In the genomic region with DNA sequence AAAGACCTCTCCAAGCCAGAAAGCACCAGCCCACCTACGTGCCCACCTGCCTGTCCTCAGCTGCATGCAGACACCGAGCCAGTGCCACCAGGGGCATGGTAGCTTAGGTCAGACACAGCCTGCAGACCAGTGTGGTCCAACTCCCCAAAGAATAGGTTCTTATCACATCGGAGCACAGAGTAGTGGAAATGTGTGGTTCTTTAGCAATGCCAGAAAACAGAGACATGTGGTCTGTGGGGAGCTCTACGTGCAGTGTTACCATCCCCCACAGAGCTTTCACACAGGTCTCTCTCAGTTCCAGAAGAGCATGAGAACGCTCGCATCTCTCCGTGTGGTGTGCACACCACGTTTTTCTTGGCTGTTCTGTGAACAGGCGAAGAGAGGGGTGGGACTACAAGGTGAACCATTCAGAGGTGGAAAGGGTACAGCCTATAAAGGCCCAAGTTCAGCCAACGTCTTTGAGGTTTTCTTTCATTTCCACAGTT, we compare ENCODE assay signal across 11 mouse cellular contexts. TPM values are rescaled to one million over a fixed set of nuclear protein-coding genes. Genes with fewer than 3 reads are reported as not detected.
DNase-seq lines count a peak whose midpoint lies in the region; ATAC-seq and TF ChIP-seq lines count a peak whose summit lies in the region.
"Had no signal": no experiment of that assay in that cellular context is flagged by ENCODE, and none has a peak within 500 bp of the region (broad histone marks: within the 10 kb centered on the region; RNA-seq: fewer than 3 reads in every experiment).

No protein-coding gene starts in this region.

- WGBS in liver, embryonic 14.5 days (ENCODE audit: insufficient replicate concordance): 12% methylated on average over 10 of the region's 10 CpGs

- H3K27me3 ChIP-seq in liver, embryonic 14.5 days (ENCODE audit: control insufficient read depth, insufficient read depth, low read length): no peaks in the 10 kb centered on the region
- H3K27me3 ChIP-seq: lung, embryonic 15.5 days had no signal

- H3K27ac ChIP-seq in liver, embryonic 14.5 days: no peak overlapping the region
- H3K27ac ChIP-seq: hindbrain, embryonic 14.5 days; lung, embryonic 15.5 days had no signal

- no peak overlapping the region for H3K4me3 ChIP-seq in liver, embryonic 14.5 days (ENCODE audit: insufficient read depth in 1 of 2, low read depth in 2 of 2, low read length in 2 of 2)
- H3K4me3 ChIP-seq: lung, embryonic 15.5 days had no signal

- H3K4me2 ChIP-seq in liver, embryonic 14.5 days (ENCODE audit: low read depth): peak overlapping the region; percentile 30
- H3K4me2 ChIP-seq: hindbrain, embryonic 14.5 days; lung, embryonic 15.5 days had no signal

- DNase-seq in layer of hippocampus, adult 9-11 months: peak; percentile 24
- no peak for DNase-seq in layer of hippocampus, adult 11-12 months (ENCODE audit: low spot score)
- peak in 1 of 3 experiments; percentile 41 for DNase-seq in liver, embryonic 14.5 days (ENCODE audit: low read depth in 3 of 3, low spot score in 3 of 3)
- DNase-seq in thymus, postnatal 10 days (ENCODE audit: low spot score in 2 of 2): peak; percentile 34 to 41
- DNase-seq in kidney, adult 18-20 months: no peak
- no peak for DNase-seq in kidney, adult 9 months
- DNase-seq: forebrain, postnatal 0 days; right cerebral cortex, postnatal 25 days had no signal

- H3K9me3 ChIP-seq in liver, embryonic 14.5 days (ENCODE audit: control insufficient read depth, low read length): no peaks in the 10 kb centered on the region
- H3K9me3 ChIP-seq: lung, embryonic 15.5 days had no signal

- peak; percentile 91 for ATAC-seq in common myeloid progenitor, adult 5-6 weeks (replicated peaks; ENCODE audit: low read depth, poor library complexity, severe bottlenecking)
- ATAC-seq in liver, embryonic 14.5 days (ENCODE audit: insufficient read depth): peak; percentile 82
- ATAC-seq: forebrain, postnatal 0 days had no signal

- H3K9ac ChIP-seq in liver, embryonic 14.5 days (replicated peaks): no peak overlapping the region; the same call in 1 of the 2 replicates
- H3K9ac ChIP-seq: forebrain, postnatal 0 days; hindbrain, embryonic 14.5 days; lung, embryonic 15.5 days had no signal

- no peaks in the 10 kb centered on the region for H3K36me3 ChIP-seq in liver, embryonic 14.5 days (replicated peaks; ENCODE audit: control insufficient read depth, insufficient read depth, low read depth)
- H3K36me3 ChIP-seq: lung, embryonic 15.5 days had no signal

- peak; percentile 42; the same call in 1 of the 2 replicates for TF ChIP-seq EP300 in liver, embryonic 14.5 days (IDR thresholded peaks at IDR 0.05; ENCODE audit: low read depth)

- TF ChIP-seq CTCF in liver, embryonic 14.5 days (IDR thresholded peaks at IDR 0.05; ENCODE audit: low read depth): peak; percentile 19; the same call in 1 of the 2 replicates

- H3K4me1 ChIP-seq in liver, embryonic 14.5 days (replicated peaks; ENCODE audit: control insufficient read depth in 2 of 2, insufficient read depth in 2 of 2, low read length in 1 of 2): peaks cover 4 to 21% of the 10 kb centered on the region in 2 experiments

RNA-seq across cellular contexts. Expression of a gene that starts 59.3 kb away (rescaled TPM):
- 13.2 and 22.9 TPM in 2 replicates for total RNA-seq in common myeloid progenitor, adult 5-6 weeks (2017)
- 2.2 and 3.4 TPM in 2 replicates for polyA plus RNA-seq in liver, embryonic 14.5 days (2012; rRNA removed)
- 4.1 and 5.7 TPM in 2 replicates for polyA plus RNA-seq in liver, embryonic 14.5 days (2014; fragmentation: Nextera tagmentation; extraction: Ambion mirVana)

Comparison
In these comparisons a context has a peak if more than half of its experiments do, and no peak if none do; other contexts are left out.
1. DNase-seq: peak in layer of hippocampus, adult 9-11 months (single experiment) and thymus, postnatal 10 days (2 of 2); none in layer of hippocampus, adult 11-12 months (single experiment), kidney, adult 18-20 months (single experiment) and kidney, adult 9 months (single experiment).